Mouse (Mus musculus) monocyte, adult 2 months (primary cell): ENCODE results near the gene Soat1.
"Not testable (repeated sequence)": the region's sequence is repeated elsewhere in the genome, so short reads cannot be mapped to it uniquely, and the experiment has no call there.

Source experiments
- DNase-seq, 2 experiments: peaks; one replicate each; pipeline ENCODE4 v3.0.0; 2022; ENCODE audit warnings: low spot score in 2 of 2, low read depth in 1 of 2

Soat1 gene

GRCm38 (mm10) chr1:156473961-156474503 is at the start of gene Soat1:
Gene Soat1 (minus strand): TSS chr1:156474331.
- DNase-seq = peak; percentile 44 to 63

GRCm38 (mm10) chr1:156523842-156524241 is 49.7 kb upstream of the Soat1 start, which contains the start of gene Gm10031:
Gene Gm10031 (plus strand): TSS chr1:156524012.
- not testable (repeated sequence) for DNase-seq

GRCm38 (mm10) chr1:156521796-156522517 is 47.8 kb upstream of the Soat1 start:
- peak; percentile 3 to 9 for DNase-seq

GRCm38 (mm10) chr1:156520136-156520780 is 46.1 kb upstream of the Soat1 start:
- DNase-seq = no peak

- DNase-seq = no peak
These were observed 33.6 kb upstream of the Soat1 start for GRCm38 (mm10) chr1:156507753-156508152.

GRCm38 (mm10) chr1:156505901-156506300 is 31.8 kb upstream of the Soat1 start:
- DNase-seq = no peak

- DNase-seq = no peak
These were observed 30.9 kb upstream of the Soat1 start for GRCm38 (mm10) chr1:156504945-156505523.

GRCm38 (mm10) chr1:156496910-156497309 is 22.8 kb upstream of the Soat1 start:
- DNase-seq = no peak

- DNase-seq = no peak
These were observed 20.9 kb upstream of the Soat1 start for GRCm38 (mm10) chr1:156495025-156495424.

GRCm38 (mm10) chr1:156491226-156491796 is 17.2 kb upstream of the Soat1 start:
- DNase-seq = no peak

- DNase-seq = no peak
These were observed 13.9 kb upstream of the Soat1 start for GRCm38 (mm10) chr1:156488031-156488430.

- no peak for DNase-seq
These were observed 13.4 kb upstream of the Soat1 start for GRCm38 (mm10) chr1:156487498-156487897.

- no peak for DNase-seq
These were observed 7.7 kb upstream of the Soat1 start for GRCm38 (mm10) chr1:156481826-156482225.

- no peak for DNase-seq
These were observed 2.4 kb upstream of the Soat1 start for GRCm38 (mm10) chr1:156476535-156476934.

- DNase-seq = no peak
These were observed 1.9 kb upstream of the Soat1 start for GRCm38 (mm10) chr1:156476016-156476415.

GRCm38 (mm10) chr1:156474854-156475253 is 723 bp upstream of the Soat1 start:
- DNase-seq = no peak

GRCm38 (mm10) chr1:156473003-156473402 is 1.1 kb downstream of the Soat1 start:
- no peak for DNase-seq

- DNase-seq = no peak
These were observed 2.2 kb downstream of the Soat1 start for GRCm38 (mm10) chr1:156471955-156472354.

GRCm38 (mm10) chr1:156471071-156471470 is 3.1 kb downstream of the Soat1 start:
- peak; percentile 24 to 40 for DNase-seq

GRCm38 (mm10) chr1:156470557-156470956 is 3.6 kb downstream of the Soat1 start:
- no peak for DNase-seq

- DNase-seq = no peak
These were observed 5.6 kb downstream of the Soat1 start for GRCm38 (mm10) chr1:156468576-156468975.
